Mouse (Mus musculus) heart, adult 9 months (tissue): ENCODE measurements around the gene Smarca2.
"Not testable (repeated sequence)": the region's sequence is repeated elsewhere in the genome, so short reads cannot be mapped to it uniquely, and the experiment has no call there.

Source experiments
- DNase-seq, 2 experiments: peaks; one replicate each; pipeline ENCODE4 v3.0.0; 2022; ENCODE audit warnings: low spot score in 2 of 2

Gene Smarca2

DNA sequence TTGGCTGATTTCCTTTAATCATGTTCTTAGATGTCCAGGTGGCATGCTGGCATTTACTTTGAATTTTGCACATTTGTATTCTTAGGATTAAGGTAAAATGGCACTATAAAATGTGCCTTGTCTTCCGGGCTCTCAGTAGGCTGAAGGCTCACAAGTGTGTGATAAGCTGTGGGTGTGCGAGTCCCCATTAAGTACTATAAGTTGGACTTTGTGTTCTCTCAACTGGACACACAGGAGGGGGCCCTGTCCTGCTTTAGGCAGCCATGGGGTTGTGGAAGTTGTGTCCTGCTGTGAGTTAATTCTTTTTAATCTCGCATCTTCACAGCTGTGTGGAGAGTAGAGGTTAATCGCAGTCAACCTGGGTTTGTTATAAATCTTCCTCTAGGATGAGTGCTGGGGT lies 85.7 kb downstream of the Smarca2 start:
- DNase-seq = no peak

DNA sequence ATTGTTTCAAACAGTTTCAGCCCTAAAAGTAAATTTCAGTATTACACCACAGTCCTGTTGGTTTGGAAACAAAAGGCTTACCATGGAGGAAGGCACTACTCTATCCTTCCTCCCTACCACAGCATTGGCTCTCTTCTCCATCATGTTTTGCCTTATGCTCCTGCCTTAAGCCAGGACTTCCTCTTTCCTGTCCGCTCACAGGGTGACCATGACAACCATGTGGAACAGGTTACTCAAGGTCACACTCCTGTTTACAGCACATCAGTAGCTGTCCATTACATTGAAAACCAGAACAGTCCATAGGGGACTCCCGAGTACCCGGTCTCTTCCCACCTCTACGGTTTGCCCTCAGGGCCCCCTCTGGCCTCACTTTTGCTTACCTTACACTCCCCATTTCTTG lies 92.3 kb downstream of the Smarca2 start:
- DNase-seq = no peak

GRCm38 (mm10) chr19:26704545-26705209 lies 99.8 kb downstream of the Smarca2 start:
- no peak for DNase-seq

GRCm38 (mm10) chr19:26706910-26707309 lies 102.1 kb downstream of the Smarca2 start:
- DNase-seq = no peak

DNA sequence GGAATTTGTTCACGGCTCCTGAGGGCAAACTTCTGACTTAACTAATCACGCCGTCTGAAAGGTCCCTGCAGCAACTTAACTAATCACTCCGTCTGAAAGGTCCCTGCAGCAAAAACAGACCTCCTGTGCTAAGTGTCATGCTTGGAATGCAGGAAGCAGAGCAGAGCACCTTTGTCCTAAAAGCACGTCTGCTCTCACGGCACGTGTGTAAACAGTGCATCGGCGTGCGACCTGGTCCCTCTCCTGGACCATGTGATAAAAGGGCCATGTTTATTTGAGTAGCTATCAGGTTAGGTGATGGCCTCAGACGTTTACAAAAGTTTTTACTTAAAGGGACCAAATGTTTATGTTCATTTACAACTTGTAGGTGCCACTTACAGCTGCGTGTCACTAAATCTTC lies 104.2 kb downstream of the Smarca2 start:
- no peak for DNase-seq

GRCm38 (mm10) chr19:26711268-26711667 lies 106.4 kb downstream of the Smarca2 start:
- no peak for DNase-seq

- peak in 1 of 2 experiments; percentile 44 for DNase-seq
Observed at GRCm38 (mm10) chr19:26716217-26716616, 111.4 kb downstream of the Smarca2 start.

DNA sequence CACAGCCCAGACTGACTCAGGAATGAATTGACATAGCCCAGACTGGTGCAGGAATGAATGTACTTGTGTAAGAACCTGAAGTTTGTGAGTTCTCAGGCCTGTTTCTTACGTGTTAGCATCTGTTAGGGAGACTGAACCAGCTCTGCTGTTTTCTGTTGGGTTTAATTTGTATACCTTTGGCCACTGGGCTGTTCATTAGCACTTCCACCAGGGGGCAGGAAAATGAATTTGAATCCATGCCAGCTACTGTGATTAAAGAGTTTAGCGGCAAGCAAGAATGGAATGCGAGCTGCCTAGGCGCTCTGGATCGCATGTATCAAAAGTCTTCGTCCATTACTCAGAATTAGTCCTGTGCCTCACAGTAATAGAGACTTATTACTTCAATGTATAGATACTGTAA lies 113.4 kb downstream of the Smarca2 start:
- DNase-seq = peak; percentile 33 to 70

DNA sequence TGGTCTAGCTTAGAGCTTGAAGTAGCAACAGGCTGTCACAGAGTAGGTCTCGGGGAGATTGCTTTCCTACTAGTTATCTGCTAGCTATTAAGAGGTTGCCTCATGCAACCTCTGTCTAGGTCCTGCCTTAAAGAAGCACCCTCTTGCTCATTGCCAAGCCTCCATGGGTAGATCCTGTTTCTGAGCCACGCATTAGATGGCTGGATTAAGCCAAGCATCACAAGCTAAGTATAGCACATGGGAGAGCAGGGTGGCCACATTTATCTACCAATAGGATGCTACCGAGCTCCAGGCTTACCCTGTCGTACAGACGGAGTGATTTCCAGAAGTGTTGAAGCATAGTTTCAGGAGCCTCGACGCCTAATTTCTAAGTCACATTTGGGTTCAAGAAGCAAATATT lies 114.3 kb downstream of the Smarca2 start:
- no peak for DNase-seq

- no peak for DNase-seq
Observed at GRCm38 (mm10) chr19:26721741-26722140, 116.9 kb downstream of the Smarca2 start.

DNA sequence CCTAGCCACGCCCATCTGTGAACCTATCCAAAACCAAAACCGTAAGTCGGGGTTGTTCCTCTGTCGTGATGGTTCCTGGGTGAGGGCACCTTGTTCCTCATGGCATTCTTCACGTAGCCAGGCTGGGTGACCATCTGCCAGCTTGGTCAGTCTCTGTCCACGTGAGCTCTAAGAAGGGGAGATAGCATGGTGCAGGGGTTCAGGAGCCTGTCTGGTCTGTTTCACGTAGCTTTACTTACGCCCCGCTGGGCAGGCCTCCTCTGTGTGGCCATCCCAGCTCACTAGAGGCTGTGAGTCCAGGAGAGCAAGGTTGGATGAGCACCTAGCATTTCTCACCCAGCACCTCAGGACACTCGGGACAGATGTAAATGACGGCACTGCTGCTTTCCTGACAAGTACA lies 119.0 kb downstream of the Smarca2 start:
- no peak for DNase-seq

DNA sequence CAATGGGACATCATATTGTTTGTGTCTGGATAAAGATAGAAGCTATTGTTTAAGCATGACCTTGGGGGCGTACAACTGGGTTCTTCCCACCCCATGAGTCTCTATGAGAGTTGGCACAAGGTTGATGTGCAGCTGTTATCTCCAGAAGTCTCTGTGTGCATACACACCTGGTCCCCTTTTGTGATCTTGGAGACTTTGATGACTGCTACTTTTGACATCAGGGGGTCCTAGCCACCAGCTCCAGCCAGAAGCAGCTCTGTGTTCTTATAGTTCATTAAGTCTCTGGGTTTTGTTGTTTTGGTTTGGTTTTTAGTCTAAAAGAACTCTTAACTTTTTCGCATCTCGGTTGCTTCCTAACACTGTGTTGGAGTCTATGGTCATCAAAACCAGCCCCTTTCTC lies 119.8 kb downstream of the Smarca2 start:
- DNase-seq = no peak

DNA sequence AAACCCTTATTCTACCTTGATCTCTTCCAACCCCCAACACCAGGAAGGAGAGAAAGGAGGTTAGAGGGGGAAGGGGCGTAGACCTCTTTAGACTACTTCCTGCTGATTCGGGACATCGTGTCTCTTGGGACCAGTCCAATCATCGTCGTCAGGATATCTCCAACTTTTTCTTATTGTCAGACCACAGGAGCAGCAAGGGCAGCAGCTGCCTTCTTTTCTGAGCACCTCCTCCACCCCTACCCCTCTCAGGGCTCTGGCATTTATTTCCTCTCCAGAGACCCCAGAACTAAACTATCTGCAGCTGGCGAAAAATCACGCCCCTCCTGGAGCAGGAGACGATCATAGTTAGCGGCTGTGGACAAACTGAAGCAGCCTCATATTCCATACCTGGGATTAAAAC lies 122.9 kb downstream of the Smarca2 start:
- DNase-seq = no peak

- DNase-seq = no peak
Observed at GRCm38 (mm10) chr19:26730486-26730885, 125.6 kb downstream of the Smarca2 start.

- DNase-seq = no peak
Observed at GRCm38 (mm10) chr19:26731121-26731520, 126.3 kb downstream of the Smarca2 start.

DNA sequence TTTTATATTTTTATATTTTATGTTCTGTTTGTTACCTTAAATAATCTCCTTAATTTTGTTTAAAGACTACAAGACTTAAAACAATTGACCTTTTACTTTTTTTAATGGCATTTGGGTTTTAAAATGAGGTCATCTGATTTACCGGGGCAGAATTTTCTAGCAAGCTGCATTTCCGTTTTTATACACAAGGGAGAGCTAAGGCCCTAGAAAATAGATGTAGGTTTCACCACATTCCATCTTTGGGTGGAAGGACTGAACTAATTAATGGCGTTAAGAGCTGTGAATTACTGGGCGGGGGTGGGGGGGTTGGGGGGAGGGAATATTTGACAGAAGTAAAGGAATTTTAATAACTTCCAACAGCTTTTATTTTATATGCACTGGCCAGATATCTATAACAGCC lies 127.0 kb downstream of the Smarca2 start:
- no peak for DNase-seq

DNA sequence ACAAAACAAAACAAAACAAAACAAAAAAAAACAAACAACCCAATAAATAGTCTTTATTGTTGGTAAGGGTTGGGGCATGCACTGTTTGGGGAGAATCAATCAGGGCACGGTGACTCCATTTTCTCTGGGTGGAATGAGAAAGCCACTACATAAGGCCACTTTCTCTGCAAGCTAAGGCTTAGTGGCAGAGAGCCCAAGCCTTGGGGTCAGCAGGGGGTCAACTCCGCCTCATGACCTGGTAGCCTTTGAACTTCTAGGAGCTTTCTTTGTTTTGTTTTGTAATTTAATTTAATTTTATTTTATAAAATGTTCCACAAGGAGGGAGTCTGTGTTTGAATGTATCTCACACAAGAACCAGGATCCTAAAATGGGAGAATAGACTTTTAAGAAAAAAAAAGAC lies 128.2 kb downstream of the Smarca2 start:
- DNase-seq = no peak

GRCm38 (mm10) chr19:26733546-26734100 lies 128.8 kb downstream of the Smarca2 start:
- no peak for DNase-seq

GRCm38 (mm10) chr19:26734704-26735109 lies 129.9 kb downstream of the Smarca2 start:
- no peak for DNase-seq

DNA sequence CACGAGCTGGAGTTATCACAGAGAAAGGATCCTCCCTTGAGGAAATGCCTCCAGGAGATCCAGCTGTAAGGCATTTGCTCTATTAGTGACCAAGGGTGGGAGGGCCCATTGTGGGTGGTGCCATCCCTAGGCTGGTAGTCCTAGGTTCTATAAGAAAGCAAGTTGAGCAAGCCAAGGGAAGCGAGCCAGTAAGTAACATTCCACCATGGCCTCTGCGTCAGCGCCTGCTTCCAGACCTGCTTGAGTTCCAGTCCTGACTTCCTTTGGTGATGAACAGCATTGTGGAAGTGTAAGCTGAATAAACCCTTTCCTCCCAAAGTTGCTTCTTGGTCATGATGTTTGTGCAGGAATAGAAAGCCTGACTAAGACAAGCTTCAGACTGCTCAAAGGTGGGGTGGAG lies 140.2 kb downstream of the Smarca2 start:
- not testable (repeated sequence) for DNase-seq

DNA sequence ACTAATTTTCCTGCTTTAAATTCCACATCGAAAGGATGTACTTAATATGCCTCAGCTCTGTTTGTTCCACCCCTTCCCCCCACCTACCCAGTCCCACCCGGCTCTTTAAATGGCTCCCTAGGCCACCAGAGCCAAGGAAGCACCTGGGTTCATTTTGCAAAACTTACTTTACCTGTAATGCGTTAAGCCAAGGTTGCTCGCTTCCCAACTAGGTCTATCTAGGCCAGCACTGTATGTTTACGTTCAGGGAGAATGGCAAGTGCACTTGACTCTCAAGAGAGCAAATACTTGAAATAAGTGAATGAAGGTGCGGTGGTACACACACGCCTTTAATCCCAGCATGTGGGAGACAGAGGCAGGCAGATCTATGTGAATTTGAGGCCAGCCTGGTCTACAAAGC lies 140.7 kb downstream of the Smarca2 start:
- DNase-seq = no peak

DNA sequence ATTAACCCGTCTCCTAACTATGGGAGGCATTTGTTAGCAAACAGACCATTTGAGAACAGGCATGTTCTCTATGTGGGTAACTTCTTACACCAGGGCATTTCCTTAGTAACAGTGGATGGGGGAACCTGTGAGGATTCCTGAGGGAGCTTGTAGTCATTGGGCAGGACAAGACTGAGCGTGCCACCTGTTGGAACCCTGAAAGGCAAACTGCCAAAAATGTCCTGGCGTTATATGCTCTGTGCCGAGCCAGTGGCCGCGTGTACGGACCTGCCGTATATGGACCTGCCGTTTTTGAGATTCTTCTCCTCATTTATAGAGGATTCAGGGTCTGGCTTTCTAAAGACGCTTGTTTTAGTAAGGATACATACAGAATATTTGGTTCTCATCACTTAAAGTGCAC lies 141.4 kb downstream of the Smarca2 start:
- DNase-seq = no peak

GRCm38 (mm10) chr19:26746709-26747467 lies 142.0 kb downstream of the Smarca2 start:
- no peak for DNase-seq
